In genomic region chr6:97400446-97400845, GRCm38 (mm10) we compare ENCODE assay signal across 15 mouse cellular contexts.
"Had no signal": no experiment of that assay in that cellular context is flagged by ENCODE, and none has a peak within 500 bp of the region (broad histone marks: within the 10 kb centered on the region; RNA-seq: fewer than 3 reads in every experiment).

No protein-coding gene starts in this region.

- H3K4me3 ChIP-seq: kidney, embryonic 15.5 days; left cerebral cortex, adult 2 months; liver, embryonic 13.5 days; midbrain, embryonic 13.5 days; stomach, embryonic 15.5 days had no signal

- H3K9ac ChIP-seq: kidney, embryonic 15.5 days; liver, embryonic 13.5 days; midbrain, embryonic 13.5 days; stomach, embryonic 15.5 days had no signal

- H3K9me3 ChIP-seq: kidney, embryonic 15.5 days; liver, embryonic 13.5 days; midbrain, embryonic 13.5 days; stomach, embryonic 15.5 days had no signal

- ATAC-seq: midbrain, embryonic 13.5 days had no signal

- DNase-seq: kidney, adult 11 months; kidney, adult 8-10 months; kidney, postnatal 10 days; kidney, postnatal 36 days; layer of hippocampus, adult 9-11 months; liver, embryonic 13.5 days; lung, adult 2 months; thymus, adult 2 months; thymus, postnatal 14 days; thymus, postnatal 4 days had no signal

- H3K36me3 ChIP-seq: kidney, embryonic 15.5 days; liver, embryonic 13.5 days; midbrain, embryonic 13.5 days; stomach, embryonic 15.5 days had no signal

- H3K27me3 ChIP-seq: kidney, embryonic 15.5 days; liver, embryonic 13.5 days; midbrain, embryonic 13.5 days; stomach, embryonic 15.5 days had no signal

- H3K27ac ChIP-seq: kidney, embryonic 15.5 days; left cerebral cortex, adult 2 months; liver, embryonic 13.5 days; macrophage; midbrain, embryonic 13.5 days; stomach, embryonic 15.5 days had no signal

- H3K4me2 ChIP-seq: kidney, embryonic 15.5 days; liver, embryonic 13.5 days; midbrain, embryonic 13.5 days; stomach, embryonic 15.5 days had no signal
